Mouse (Mus musculus): ENCODE data around the gene Bphl.

DNA sequence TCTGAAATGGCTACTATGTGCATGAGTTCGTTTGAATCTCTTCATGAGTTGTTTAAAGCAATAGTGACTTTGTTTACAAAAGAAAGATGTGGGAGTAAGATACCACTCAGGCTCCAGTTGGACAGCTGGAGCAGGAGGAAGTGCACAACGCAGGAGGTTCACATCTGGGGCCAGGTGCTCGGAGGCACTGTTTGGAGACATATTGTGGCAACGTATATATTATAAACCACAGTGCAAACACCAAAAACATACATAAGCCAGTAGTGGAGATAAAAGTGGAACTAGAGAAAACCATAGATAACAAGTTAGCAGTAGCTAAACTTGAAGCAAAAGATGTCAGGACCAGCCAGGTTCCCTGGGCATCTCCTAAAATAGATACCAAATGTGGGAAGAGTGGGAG is 82.0 kb downstream of the Bphl start:
- TF ChIP-seq CTCF (IDR thresholded peaks at IDR 0.05; ENCODE audit: insufficient read depth, low read depth, low read length) = no peak
- TF ChIP-seq POLR2A (IDR thresholded peaks at IDR 0.05; ENCODE audit: insufficient read depth, low read depth, low read length) = no peak

Data from olfactory bulb, adult 2 months (tissue).